Mouse (Mus musculus): Measurements from ENCODE around the gene Lzts2. TPM values are rescaled to one million over a fixed set of nuclear protein-coding genes. Genes with fewer than 3 reads are reported as not detected.

Gene Lzts2
- polyA plus RNA-seq, 1 experiment from 2014 or later: 90.8 TPM

- Histone ChIP-seq H3K27me3 (ENCODE audit: low read depth, poor library complexity, severe bottlenecking) (no peaks in the 10 kb centered on the region), H3K4me3 (peak overlapping the region; percentile 96), H3K4me1 (peaks cover 17% of the 10 kb centered on the region), H3K27ac (peak overlapping the region; percentile 87), H3K36me3 (peaks cover 80% of the 10 kb centered on the region), H3K9me3 (replicated peaks) (no peaks in the 10 kb centered on the region)
- no peak for DNase-seq (ENCODE audit: low spot score)
- 48% methylated on average over 17 of the region's 17 CpGs for WGBS
Observed at GRCm38 (mm10) chr19:45007021-45007420, 7.2 kb upstream of the Lzts2 start.

- Histone ChIP-seq H3K4me3 (peak overlapping the region; percentile 96), H3K27me3 (ENCODE audit: low read depth, poor library complexity, severe bottlenecking) (no peaks in the 10 kb centered on the region), H3K4me1 (peaks cover 21% of the 10 kb centered on the region), H3K36me3 (peaks cover 80% of the 10 kb centered on the region), H3K27ac (peak overlapping the region; percentile 87), H3K9me3 (replicated peaks) (no peaks in the 10 kb centered on the region)
- WGBS: 92% methylated on average over 20 of the region's 20 CpGs
- peak; percentile 26 for DNase-seq (ENCODE audit: low spot score)
Observed at GRCm38 (mm10) chr19:45007425-45008191, 6.6 kb upstream of the Lzts2 start.

GRCm38 (mm10) chr19:45010646-45011045 lies 3.6 kb upstream of the Lzts2 start:
- H3K27me3 ChIP-seq (ENCODE audit: low read depth, poor library complexity, severe bottlenecking): no peaks in the 10 kb centered on the region
- DNase-seq (ENCODE audit: low spot score): no peak
- WGBS: 90% methylated on average over 4 of the region's 4 CpGs
- H3K9me3 ChIP-seq (replicated peaks): no peaks in the 10 kb centered on the region
- H3K27ac ChIP-seq: no peak overlapping the region
- H3K4me1 ChIP-seq: peaks cover 44% of the 10 kb centered on the region
- no peak overlapping the region for H3K4me3 ChIP-seq
- H3K36me3 ChIP-seq: peaks cover 51% of the 10 kb centered on the region

- 84% methylated on average over 8 of the region's 8 CpGs for WGBS
- no peak overlapping the region for H3K4me3 ChIP-seq
- no peak for DNase-seq (ENCODE audit: low spot score)
- H3K4me1 ChIP-seq: peaks cover 54% of the 10 kb centered on the region
- H3K27ac ChIP-seq: peak overlapping the region; percentile 69; the same call in 1 of the 2 replicates
- H3K9me3 ChIP-seq (replicated peaks): no peaks in the 10 kb centered on the region
- H3K27me3 ChIP-seq (ENCODE audit: low read depth, poor library complexity, severe bottlenecking): no peaks in the 10 kb centered on the region
- peaks cover 51% of the 10 kb centered on the region for H3K36me3 ChIP-seq
Observed at GRCm38 (mm10) chr19:45012219-45012618, 2.0 kb upstream of the Lzts2 start.

GRCm38 (mm10) chr19:45012636-45013035 lies 1.6 kb upstream of the Lzts2 start:
- 46% methylated on average over 6 of the region's 6 CpGs for WGBS
- H3K4me1 ChIP-seq: peaks cover 52% of the 10 kb centered on the region
- no peak overlapping the region for H3K4me3 ChIP-seq
- no peaks in the 10 kb centered on the region for H3K9me3 ChIP-seq (replicated peaks)
- H3K36me3 ChIP-seq: peaks cover 47% of the 10 kb centered on the region
- DNase-seq (ENCODE audit: low spot score): no peak
- no peaks in the 10 kb centered on the region for H3K27me3 ChIP-seq (ENCODE audit: low read depth, poor library complexity, severe bottlenecking)
- peak overlapping the region; percentile 92 for H3K27ac ChIP-seq

GRCm38 (mm10) chr19:45013581-45014225 lies 511 bp upstream of the Lzts2 start:
- peaks cover 36% of the 10 kb centered on the region for H3K36me3 ChIP-seq
- H3K27me3 ChIP-seq (ENCODE audit: low read depth, poor library complexity, severe bottlenecking): no peaks in the 10 kb centered on the region
- 39% methylated on average over 6 of the region's 6 CpGs for WGBS
- no peaks in the 10 kb centered on the region for H3K9me3 ChIP-seq (replicated peaks)
- H3K4me1 ChIP-seq: peaks cover 58% of the 10 kb centered on the region
- peak overlapping the region; percentile 92 for H3K27ac ChIP-seq
- no peak for DNase-seq (ENCODE audit: low spot score)
- H3K4me3 ChIP-seq: peak overlapping the region; percentile 76; the same call in 1 of the 2 replicates

GRCm38 (mm10) chr19:45014981-45015402 lies 778 bp downstream of the Lzts2 start:
- DNase-seq (ENCODE audit: low spot score): peak; percentile 77
- 0% methylated on average over 25 of the region's 25 CpGs for whole genome bisulfite sequencing

GRCm38 (mm10) chr19:45015518-45016281 lies 1.5 kb downstream of the Lzts2 start:
- peak; percentile 73 for DNase-seq (ENCODE audit: low spot score)
- under 1% methylated on average over 34 of the region's 34 CpGs for WGBS
- Histone ChIP-seq H3K9me3 (replicated peaks) (no peaks in the 10 kb centered on the region), H3K36me3 (peaks cover 30% of the 10 kb centered on the region), H3K27ac (peak overlapping the region; percentile 92), H3K27me3 (ENCODE audit: low read depth, poor library complexity, severe bottlenecking) (no peaks in the 10 kb centered on the region), H3K4me1 (peaks cover 76% of the 10 kb centered on the region), H3K4me3 (peak overlapping the region; percentile 76)

More at GRCm38 (mm10) chr19:45014981-45015402, 778 bp downstream of the Lzts2 start:
- Histone ChIP-seq H3K9me3 (replicated peaks) (no peaks in the 10 kb centered on the region), H3K36me3 (peaks cover 30% of the 10 kb centered on the region), H3K4me3 (peak overlapping the region; percentile 76), H3K4me1 (peaks cover 68% of the 10 kb centered on the region), H3K27ac (peak overlapping the region; percentile 92), H3K27me3 (ENCODE audit: low read depth, poor library complexity, severe bottlenecking) (no peaks in the 10 kb centered on the region)

- H3K9me3 ChIP-seq (replicated peaks): no peaks in the 10 kb centered on the region
- DNase-seq (ENCODE audit: low spot score): peak; percentile 71
- peak overlapping the region; percentile 76 for H3K4me3 ChIP-seq
- 1% methylated on average over 18 of the region's 18 CpGs for WGBS
- peaks cover 30% of the 10 kb centered on the region for H3K36me3 ChIP-seq
- peaks cover 84% of the 10 kb centered on the region for H3K4me1 ChIP-seq
- peak overlapping the region; percentile 92 for H3K27ac ChIP-seq
- H3K27me3 ChIP-seq (ENCODE audit: low read depth, poor library complexity, severe bottlenecking): no peaks in the 10 kb centered on the region
Observed at GRCm38 (mm10) chr19:45016341-45017215, 2.4 kb downstream of the Lzts2 start.

GRCm38 (mm10) chr19:45017216-45017771 lies 3.1 kb downstream of the Lzts2 start:
- Histone ChIP-seq H3K36me3 (peaks cover 30% of the 10 kb centered on the region), H3K9me3 (replicated peaks) (no peaks in the 10 kb centered on the region), H3K27me3 (ENCODE audit: low read depth, poor library complexity, severe bottlenecking) (no peaks in the 10 kb centered on the region), H3K4me1 (peaks cover 85% of the 10 kb centered on the region), H3K4me3 (peak overlapping the region; percentile 76), H3K27ac (peak overlapping the region; percentile 92)
- WGBS: 0% methylated on average over 16 of the region's 27 CpGs
- DNase-seq (ENCODE audit: low spot score): peak; percentile 90

- Histone ChIP-seq H3K27ac (peak overlapping the region; percentile 92), H3K9me3 (replicated peaks) (no peaks in the 10 kb centered on the region), H3K4me1 (peaks cover 79% of the 10 kb centered on the region), H3K36me3 (peaks cover 33% of the 10 kb centered on the region), H3K4me3 (peak overlapping the region; percentile 76), H3K27me3 (ENCODE audit: low read depth, poor library complexity, severe bottlenecking) (no peaks in the 10 kb centered on the region)
- DNase-seq (ENCODE audit: low spot score): peak; percentile 91
- WGBS: under 1% methylated on average over 48 of the region's 48 CpGs
Observed at GRCm38 (mm10) chr19:45017909-45018308, 3.7 kb downstream of the Lzts2 start.
